Mouse (Mus musculus): ENCODE data around the gene Kcnk3.

The Kcnk3 gene

GRCm38 (mm10) chr5:30643477-30644179 is 55.7 kb downstream of the Kcnk3 start:
- DNase-seq, result no peak

GRCm38 (mm10) chr5:30646036-30646435 is 58.1 kb downstream of the Kcnk3 start:
- peak; percentile 73 to 80 for DNase-seq

- no peak for DNase-seq
Observed at GRCm38 (mm10) chr5:30647396-30647795, 59.4 kb downstream of the Kcnk3 start.

GRCm38 (mm10) chr5:30647815-30648560 is 60.0 kb downstream of the Kcnk3 start, which contains the start of gene Slc35f6:
TSS of gene Slc35f6 (plus strand) at chr5:30647933.
- DNase-seq, result peak; percentile 96 to 97

- DNase-seq, result no peak
Observed at GRCm38 (mm10) chr5:30649558-30649957, 61.6 kb downstream of the Kcnk3 start.

- no peak for DNase-seq
Observed at GRCm38 (mm10) chr5:30650756-30651155, 62.8 kb downstream of the Kcnk3 start.

GRCm38 (mm10) chr5:30651554-30651953 is 63.6 kb downstream of the Kcnk3 start:
- DNase-seq, result no peak

GRCm38 (mm10) chr5:30653246-30653645 is 65.3 kb downstream of the Kcnk3 start:
- DNase-seq, result no peak

GRCm38 (mm10) chr5:30655042-30655441 is 67.1 kb downstream of the Kcnk3 start:
- no peak for DNase-seq

GRCm38 (mm10) chr5:30655526-30656195 is 67.7 kb downstream of the Kcnk3 start:
- no peak for DNase-seq

GRCm38 (mm10) chr5:30659042-30659441 is 71.1 kb downstream of the Kcnk3 start:
- no peak for DNase-seq

- no peak for DNase-seq
Observed at GRCm38 (mm10) chr5:30660278-30660677, 72.3 kb downstream of the Kcnk3 start.

GRCm38 (mm10) chr5:30660813-30661212 is 72.8 kb downstream of the Kcnk3 start:
- no peak for DNase-seq

GRCm38 (mm10) chr5:30665360-30665759 is 77.4 kb downstream of the Kcnk3 start:
- no peak for DNase-seq

- DNase-seq, result no peak
Observed at GRCm38 (mm10) chr5:30665968-30666367, 78.0 kb downstream of the Kcnk3 start.

GRCm38 (mm10) chr5:30666391-30667195 is 78.6 kb downstream of the Kcnk3 start, which contains the start of gene Cenpa:
TSS of gene Cenpa (plus strand) at chr5:30666777.
- DNase-seq, result peak; percentile 85 to 91

- peak in 1 of 2 experiments; percentile 20 for DNase-seq
Observed at GRCm38 (mm10) chr5:30667215-30667614, 79.2 kb downstream of the Kcnk3 start.

- no peak for DNase-seq
Observed at GRCm38 (mm10) chr5:30667686-30668085, 79.7 kb downstream of the Kcnk3 start.

- no peak for DNase-seq
Observed at GRCm38 (mm10) chr5:30668637-30669495, 80.9 kb downstream of the Kcnk3 start.

- no peak for DNase-seq
Observed at GRCm38 (mm10) chr5:30669496-30669830, 81.5 kb downstream of the Kcnk3 start.

- DNase-seq, result no peak
Observed at GRCm38 (mm10) chr5:30670091-30670490, 82.1 kb downstream of the Kcnk3 start.

- DNase-seq, result no peak
Observed at GRCm38 (mm10) chr5:30674001-30674400, 86.0 kb downstream of the Kcnk3 start.

All from kidney, postnatal 4 days (tissue).